Mouse (Mus musculus) spleen, adult 2 months (tissue): ENCODE measurements at regions not wholly inside any gene's neighbourhood (a gene's known extent, or its start where the extent isn't known, plus 50 kb on each side); places are given as distances from the start of the nearest gene placed in this dataset.
A peak's percentile ranks its signal among the peaks of the same experiment; 100 is the strongest.

Experiments used
- CTCF ChIP-seq: fragments of 200-500 bp; IDR thresholded peaks from 2 replicates; pipeline ENCODE4 v1.5.1; 2011; ENCODE audit warnings: mild to moderate bottlenecking, inconsistent platforms; ENCODE audit not compliant: insufficient read depth, insufficient read length, insufficient replicate concordance; ENCODE audit errors: extremely low read depth
- POLR2A ChIP-seq: fragments of 200-500 bp; IDR thresholded peaks from 2 replicates; pipeline ENCODE4 v1.6.1; 2011; ENCODE audit warnings: low read depth, low read length, inconsistent platforms

GRCm38 (mm10) chr3:9947357-9948065 lies 140.4 kb upstream of the Gm9833 start:
- TF ChIP-seq CTCF (peak; percentile 86; the same call in 1 of the 2 replicates), POLR2A (no peak)
